Mouse (Mus musculus) 416B (cell line): Measurements from ENCODE around the gene Ceacam1.
"Not testable (repeated sequence)": the region's sequence is repeated elsewhere in the genome, so short reads cannot be mapped to it uniquely, and the experiment has no call there.

Source experiments
- DNase-seq: peaks from one replicate; pipeline ENCODE4 v3.0.0; 2011; ENCODE audit warnings: low read depth

Gene Ceacam1

DNA sequence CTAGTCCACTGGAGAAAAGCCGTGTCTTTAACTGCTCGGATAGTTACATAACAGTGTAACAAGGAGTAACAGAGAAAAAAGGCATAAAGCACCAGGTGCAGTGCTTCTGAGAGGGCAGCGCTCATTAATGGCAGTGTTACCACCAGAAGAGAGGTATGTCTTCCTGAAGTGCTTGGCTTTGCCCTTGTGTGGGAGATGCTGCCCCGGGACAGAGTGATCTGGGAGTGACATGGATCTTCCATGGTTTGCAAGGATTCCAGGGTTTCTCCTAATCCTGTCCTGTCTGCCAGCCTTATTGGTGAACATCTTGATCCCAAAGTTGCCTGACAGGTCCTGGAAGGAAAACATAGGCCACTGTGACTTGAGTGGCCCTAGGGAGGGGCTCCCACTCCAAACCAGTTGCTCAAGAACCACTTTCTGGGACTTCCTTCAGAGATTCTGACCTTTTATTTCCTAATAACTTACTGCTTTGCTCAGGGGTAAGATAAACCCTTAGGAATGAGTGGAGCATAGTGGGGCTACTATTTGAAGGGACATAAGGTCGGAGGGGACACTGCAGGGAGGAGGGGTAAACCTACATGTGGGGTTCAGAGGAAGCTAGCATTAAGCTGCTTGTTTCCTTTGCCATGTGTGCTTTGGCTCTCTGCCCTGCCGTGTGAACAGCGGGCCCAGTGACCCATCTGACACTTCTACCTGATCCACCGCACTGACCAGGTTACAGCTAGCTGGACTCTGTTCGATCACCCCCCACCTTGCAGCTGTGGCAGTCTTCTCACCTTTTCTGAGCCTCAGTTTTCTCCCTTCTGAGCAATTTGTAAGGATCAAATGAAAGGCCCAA lies 37.2 kb downstream of the Ceacam1 start:
- DNase-seq, result no peak

DNA sequence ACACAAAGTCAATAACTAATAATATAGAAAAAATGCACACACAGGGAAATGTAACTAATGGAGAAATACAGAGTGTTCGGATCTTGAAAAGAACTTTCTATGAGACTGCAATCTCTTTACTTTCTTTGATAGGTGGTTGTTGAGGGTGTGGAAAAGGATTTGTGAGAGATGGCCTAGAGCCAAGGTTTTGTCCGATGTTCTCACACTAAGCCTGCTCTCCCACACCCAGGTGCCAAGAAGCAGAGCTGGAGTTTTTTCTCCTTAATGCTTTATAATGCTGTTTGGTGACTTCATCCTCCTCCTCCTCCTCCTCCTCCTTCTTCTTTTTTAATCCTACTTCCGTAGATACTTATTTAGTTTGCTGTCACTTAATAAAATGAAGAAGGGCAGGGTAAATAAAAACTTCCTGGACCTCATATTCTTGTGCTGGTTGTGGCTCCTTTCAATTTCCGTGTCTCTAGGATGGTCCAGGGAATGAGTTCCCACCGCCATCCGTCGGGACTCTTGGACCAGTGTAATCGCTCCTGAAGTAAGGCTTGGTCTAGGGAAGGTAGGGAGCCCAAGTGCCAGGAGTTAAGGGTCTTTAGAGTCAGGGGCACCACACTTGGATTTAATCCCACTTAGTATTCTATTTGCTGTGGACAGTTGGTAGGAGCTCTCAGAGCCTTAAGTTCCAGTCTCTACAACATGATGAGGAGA lies 38.1 kb downstream of the Ceacam1 start:
- DNase-seq, result no peak

DNA sequence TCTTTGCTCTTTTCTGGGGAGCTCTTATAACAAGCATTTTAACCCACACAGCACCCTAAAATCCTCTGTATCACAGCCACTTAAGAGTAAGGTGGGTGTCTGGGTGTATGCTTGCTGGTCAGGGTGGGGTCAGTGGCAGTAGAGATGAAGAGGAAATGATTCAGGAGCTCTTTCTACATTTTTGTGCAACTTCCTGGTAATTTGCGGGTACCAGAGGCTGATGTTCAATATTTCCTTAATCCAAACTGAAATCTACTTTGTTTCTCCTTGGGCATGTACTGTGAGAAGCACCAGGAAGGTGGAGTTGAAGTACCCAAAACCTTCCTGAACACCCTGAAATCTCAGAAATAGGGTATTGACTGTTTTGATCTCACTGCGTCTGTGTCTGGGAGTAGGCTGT lies 40.7 kb downstream of the Ceacam1 start:
- DNase-seq, result peak; percentile 62

DNA sequence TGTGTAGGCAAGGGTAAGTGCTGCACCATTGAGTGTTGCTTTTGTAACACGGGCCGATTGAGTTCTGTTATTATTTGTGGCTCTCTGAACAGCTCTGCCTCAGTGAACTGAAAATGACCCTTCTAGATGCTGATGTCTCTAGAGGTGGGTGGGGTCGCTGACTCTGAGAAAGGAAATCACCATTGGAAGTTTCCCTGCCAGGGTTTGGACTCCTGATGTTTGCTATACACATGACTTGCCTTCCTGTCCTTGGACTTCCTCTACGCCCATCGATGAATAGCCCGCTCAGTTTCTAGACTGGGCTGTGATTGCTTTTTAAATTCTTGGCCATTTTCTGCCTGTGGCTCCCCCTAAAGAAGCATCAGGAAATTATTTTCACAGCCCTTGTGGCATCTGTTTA lies 41.2 kb downstream of the Ceacam1 start:
- DNase-seq, result no peak

DNA sequence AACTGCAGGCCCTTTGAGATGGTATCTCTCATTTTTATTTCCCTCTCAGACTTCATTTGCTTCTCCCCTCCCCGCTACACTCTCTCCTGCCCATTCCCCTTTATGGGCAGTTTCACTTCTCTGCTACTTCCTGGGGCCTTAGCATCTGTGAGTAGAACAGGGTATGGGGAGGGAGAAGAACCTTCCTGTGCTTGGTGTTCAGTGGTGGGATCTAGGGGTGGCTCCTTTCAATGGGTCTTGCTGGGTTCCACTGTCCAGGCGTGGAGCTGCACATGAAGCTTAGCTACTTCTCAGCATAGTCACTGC lies 41.9 kb downstream of the Ceacam1 start:
- no peak for DNase-seq

DNA sequence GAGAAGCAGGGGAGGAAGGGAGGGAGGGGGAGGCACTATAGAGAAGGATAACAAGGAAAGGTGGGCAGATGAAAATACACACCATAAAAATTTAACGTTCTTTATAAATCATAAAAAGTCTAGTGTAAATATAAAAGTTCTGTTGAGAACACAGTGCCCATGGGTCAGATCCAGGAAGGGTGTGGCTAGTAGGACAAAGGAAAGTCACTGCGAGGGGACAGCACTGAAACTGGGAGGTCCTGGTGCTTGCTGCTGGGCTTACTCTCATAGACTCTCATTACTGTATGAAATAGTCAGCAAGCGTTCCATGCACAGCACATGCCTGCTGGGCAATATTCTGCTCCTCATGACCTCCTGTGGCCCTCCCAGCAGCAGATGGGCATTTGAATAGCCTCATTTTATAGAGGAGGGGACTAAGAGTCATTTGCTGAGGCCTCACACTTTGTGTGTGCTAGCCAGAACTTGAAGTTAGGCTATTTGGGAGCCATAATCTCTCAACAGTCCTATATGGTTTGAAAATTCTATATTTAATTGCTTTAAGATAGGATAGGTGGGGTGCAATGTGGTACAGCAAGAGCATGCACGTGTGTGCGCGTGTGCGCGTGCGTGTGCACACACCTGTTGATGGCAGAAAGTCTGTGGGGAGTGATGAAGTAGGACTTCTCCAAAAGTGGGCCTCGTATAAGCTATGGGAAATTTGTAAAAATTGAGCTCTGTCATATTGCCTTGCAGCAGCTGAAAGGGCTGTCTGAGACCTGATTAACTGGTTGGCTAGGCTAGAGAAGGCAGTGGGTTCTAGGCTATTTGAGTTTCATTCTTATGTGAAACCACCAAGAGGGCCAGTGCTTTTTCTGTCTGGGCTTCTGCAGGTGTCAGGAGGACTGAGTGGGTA lies 42.5 kb downstream of the Ceacam1 start:
- no peak for DNase-seq

DNA sequence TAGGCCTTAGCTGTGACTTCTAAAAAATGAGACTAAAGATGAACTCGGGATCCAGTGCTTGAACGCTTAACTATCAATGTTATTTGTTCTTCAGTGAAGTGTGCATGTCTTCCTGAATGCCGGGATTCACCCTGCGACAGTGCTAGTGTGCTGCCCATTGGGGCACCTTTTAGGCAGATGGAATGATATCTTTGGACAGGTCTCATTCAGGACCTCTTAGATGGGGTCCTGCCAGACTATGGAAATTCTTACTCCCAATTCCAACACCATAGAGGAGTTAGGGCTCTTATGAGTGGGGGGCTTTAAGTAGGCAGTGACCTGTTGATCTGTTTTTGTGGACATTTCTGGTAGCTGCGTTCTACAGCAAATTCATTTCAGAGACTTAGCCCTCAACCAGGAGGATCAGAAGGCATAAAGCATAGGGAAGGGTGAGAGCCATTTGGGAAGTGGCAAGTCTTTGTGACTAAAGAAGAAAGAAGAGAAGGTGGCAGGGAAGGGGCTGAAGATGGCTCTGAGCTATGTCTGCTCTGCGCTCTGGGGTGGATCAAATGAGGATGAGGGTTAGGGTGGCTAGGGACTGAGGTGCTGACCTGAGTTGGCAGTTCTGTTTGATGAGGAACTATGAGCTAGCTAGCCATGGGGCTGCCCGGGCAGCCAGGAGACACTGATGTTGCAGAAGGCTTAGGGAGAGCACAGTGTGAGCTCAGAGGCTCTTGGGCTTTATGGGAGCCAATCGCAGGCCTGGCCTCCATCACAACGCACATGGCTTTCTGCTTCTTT lies 43.4 kb downstream of the Ceacam1 start:
- DNase-seq, result no peak

DNA sequence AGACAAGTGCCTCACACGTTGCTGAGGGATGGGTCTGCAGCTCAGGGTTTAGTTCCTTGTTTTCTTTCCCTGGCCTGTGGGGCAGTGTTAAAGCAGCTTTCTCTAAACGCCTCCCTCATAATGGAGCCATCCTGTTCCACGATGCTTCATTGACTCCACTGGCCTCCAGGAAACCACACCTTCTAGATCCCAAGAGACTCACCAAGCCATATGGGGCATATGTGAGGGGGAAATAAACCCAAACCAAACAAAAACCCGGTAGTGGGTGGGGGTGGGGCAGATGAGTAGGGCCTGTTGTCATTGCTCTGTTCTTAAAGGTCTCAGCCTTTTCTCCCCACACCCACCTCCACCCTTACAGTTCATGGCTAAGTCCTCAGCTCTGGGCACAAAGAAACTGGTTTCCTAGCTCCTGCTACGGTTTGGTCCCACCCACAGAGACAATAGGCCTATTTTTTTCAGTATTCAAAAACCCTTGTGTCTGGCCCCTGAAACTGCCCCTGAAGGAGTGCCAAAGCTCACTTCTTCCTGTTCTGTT lies 44.3 kb downstream of the Ceacam1 start:
- DNase-seq, result no peak

DNA sequence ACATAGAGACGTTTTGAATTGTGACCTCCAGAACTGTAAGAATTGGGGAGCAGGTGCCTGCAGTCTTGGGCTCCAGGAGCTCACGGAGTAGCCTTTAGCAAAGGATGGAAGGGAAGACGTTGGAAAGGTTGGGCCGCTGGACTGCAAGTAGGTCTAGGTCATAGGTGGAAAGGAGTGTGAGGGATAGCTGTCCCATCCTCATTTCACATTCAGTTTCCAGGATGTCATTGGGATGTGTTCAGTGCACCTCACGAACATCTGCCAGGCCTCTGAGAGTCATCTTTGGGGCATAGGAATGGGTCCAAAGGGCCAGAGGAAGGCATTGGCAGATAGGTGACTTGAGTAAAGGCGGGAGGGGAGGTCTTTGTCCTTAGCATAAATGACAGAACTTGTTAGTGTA lies 45.0 kb downstream of the Ceacam1 start:
- no peak for DNase-seq

DNA sequence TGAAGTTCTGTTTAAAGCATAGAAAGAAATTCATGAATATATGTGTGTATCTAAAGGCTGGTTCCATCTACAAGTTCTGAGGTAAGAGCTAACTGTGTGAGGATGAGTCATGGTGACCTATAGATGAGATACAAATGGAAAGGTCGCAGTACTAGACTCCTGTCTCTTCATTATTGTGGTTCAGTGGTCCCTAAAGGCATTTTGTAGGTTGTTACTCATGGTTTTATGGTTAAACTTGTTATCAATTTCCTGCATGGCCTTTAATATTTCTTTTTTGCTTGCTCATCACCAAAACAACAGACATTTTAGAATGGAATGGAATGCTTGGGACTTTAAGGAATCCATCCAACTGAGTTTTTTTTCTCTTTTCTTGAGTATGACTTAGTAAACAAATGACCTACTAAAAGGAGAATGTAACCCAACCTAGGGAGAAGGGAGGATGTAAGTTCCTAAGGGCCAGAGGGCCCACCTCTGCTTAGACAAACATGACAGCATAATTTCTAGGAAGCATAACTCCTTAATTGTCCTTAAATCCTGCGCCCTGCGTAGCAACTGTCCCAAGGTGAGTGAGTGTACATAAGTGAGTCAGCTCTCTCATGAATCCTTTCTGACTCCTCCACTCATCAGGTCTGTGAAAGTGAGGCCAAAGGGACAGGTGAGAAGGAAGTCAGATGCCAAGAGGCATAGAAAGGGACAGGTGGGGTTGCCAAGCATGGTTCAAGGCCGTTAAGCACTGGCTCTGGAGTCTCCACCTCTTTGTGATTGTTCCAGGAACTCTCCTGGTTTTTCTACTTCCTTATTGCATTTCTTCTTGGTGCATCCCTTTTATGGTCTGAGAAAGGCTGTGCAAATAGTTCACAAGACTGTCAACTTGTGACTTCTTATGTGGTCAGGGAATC lies 47.3 kb downstream of the Ceacam1 start:
- peak; percentile 67 for DNase-seq

DNA sequence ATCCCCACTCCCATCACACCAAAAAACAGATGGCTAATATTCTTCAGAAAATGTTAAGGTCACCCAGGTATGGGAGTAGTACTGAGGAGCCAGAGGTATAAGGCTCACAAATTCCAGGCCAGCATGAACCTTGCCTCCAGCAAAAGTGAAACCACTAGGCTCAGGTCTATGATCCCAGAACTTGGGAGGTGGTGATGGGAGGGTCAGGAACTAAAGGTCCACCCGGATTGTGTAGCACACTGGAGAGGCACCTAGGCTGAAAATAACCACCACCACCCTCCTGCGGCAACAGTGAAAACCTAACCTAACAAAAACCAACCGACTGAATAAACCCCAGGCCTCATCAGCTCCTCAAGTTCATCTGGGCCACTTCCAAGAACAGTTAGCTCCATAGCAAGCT lies 49.1 kb downstream of the Ceacam1 start:
- DNase-seq, result no peak

DNA sequence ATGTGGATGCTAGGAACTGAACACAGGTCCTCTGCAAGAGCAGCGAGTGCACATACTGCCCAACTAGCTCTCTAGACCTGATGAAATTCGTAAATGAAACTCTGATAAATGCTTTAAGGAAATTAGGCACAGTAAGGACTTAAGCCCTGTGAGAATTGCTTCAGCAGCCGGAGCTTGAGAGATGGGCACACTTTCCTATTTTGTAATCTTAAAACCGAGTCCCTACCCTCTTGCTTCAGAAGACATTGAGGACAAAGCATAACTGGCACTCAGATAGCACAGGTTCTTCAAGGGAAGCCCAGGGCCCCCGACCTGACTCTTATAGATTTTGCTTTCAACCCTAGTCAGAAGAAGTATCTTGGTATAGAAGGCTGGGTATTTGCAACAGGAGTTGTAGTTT lies 50.3 kb downstream of the Ceacam1 start:
- peak; percentile 69 for DNase-seq

DNA sequence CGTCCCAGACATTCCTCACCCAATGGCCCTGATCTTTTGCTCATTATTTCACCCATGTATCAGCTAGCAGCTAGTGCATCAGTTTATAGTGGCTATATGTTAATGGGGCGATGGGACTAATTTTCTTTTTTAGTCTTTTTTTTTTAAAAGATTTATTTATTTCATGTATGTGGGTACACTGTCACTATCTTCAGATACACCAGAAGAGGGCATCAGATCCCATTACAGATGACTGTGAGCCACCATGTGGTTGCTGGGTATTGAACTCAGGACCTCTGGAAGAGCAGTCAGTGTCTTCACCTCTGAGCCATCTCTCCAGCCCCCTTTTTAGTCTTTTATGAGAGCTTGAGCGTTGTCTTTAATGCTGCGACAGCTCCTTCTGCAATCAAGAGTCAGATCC lies 51.0 kb downstream of the Ceacam1 start:
- DNase-seq, result not testable (repeated sequence)

DNA sequence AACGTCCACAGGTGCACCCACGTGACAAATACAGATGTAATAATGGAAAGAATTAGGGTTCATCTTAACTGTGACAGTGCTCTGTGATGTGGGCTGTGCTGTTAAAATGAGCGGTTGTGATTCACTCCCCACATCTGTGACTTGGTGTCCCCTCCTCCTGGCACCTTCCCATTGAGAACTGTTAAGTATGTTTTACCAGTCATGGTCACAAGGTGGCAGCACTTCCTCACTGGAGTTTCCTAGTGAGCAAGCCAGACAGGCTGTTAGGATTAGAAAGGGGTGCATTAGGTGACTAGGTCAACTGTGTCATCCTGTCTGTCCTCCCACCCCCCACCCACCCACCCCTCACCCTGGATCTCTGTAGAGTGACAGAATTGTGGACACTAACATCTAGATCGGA lies 53.0 kb downstream of the Ceacam1 start:
- peak; percentile 83 for DNase-seq

DNA sequence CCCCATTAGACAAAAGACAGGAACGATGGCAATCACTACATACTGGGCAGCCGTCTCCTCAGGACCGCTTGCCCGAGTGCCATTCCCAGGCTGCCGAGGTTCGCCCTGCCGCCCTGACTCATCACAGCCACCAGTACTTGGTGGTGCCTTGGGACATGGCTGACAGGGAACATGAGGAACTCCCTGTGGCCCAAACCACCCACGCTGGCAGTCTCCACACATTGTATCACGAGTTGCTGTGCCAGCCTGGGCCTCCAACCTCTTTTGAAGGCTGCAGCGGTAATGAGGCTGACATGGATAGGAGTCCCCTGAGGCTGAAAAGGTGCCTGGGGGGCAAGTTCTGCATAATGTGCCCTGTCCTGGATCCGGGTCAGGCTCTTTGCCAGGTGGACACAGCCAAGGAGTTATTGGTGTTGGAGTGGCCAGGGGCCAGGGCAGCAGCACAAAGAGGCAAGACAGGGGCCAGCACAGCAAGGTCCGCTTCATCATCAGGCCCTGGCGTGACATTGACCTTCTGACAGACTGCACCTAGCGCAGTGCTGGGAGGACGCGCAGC lies 55.0 kb downstream of the Ceacam1 start:
- no peak for DNase-seq

DNA sequence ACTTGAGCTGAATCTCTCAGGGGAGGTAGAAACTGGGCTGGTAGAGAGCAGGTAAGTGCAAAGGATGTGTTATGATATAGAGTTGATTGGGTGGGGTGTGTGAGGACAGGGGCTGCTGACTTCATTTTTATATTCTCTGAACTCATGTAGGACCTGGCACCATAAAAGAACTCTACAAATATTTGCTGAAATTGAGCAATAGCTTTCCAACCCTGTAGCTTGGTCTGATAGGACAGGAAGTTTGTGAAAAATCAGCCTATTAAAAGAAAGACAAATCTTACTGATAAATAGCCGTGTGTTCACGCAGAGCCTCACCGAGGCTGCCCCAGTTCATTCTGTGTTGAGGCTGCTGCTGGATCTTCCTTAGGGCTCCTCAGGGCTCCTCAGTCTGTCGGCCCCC lies 57.5 kb downstream of the Ceacam1 start:
- no peak for DNase-seq

DNA sequence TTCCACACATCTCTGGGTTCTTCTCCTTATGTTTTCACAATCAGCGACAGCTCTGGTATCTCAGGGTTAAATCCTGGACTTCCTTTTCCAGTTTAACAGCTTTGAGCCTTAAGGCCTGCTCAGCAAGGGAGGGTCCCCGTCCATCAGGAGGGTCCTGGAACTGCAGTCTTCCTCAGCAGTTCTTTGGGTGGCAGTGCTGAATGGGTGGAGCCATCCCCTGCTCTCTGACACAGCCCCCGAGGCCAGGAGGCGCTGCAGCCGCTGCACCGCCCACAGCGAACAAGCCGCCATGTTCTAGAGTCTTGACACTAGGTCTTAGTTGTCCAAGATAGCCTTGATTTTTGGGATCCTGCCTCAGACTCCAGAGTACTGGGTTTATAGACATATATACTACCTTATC lies 57.9 kb downstream of the Ceacam1 start:
- no peak for DNase-seq

DNA sequence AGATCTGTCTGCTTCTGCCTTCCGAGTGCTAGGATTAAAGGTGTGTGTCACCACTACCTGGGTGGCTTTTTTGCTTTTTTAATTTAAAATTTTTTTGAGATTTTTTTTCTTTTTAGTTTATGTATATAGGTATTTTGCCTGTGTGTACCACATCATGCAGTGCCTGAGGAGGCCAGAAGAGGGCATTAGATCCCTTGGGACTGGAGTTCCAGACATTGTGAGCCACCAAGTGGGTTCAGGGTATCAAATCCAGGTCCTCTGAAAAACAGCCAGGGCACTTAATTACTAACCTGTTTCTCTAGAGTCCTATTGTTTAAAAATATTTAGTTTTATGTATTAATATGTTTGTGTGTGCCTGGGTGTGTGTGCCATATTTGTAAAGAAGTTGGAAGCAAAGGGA lies 59.8 kb downstream of the Ceacam1 start:
- peak; percentile 53 for DNase-seq

DNA sequence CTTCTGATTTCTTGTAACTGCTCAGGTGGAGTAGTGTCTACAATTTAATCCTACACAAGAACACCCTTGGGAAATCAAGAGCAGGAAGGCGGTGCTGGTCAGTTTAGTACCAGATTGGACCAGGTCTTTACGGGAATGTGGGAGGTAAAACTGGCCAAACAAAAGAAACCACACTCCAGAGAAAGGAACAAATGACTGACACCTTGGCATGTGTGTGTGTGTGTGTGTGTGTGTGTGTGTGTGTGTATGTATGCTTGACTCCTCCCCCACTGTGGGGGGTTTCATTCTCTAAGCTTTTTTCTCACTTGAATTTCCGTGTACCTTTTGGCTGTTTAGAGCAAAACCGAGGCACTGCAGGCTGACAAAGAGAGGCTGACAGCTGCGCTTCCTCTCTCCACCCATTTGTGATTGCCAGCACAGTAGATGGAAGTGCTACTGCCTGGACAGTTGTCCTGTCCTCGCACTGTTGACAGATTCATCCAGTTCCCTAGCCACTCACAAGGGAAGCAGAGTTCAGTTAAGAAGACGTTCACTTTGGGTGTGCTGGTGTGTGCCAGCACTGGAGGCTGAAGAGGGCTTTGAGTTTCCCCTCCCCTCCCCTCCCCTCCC lies 64.5 kb downstream of the Ceacam1 start, which contains the start of gene Cxcl17:
Cxcl17 (minus strand) TSS at position 54 of the 609 bp plus-strand sequence.
- DNase-seq, result no peak

DNA sequence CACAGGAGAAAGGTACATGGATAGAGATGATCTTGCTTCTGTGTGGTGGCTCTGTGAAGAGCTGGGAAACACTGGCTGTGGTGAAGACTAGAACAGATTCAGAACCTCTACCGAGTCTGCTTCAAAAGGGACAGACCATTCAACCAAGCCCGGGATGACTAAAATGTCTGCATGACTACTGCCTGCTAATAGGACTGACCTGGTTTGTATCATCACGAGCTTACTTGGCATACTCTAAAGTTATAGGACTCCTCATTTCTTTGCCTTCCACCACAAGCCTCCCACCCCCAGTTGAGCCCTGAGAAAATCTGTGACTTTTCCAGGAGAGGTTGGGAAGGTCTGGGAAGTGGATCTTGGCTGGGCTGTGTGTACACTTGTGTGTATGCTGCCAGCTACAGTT lies 65.5 kb downstream of the Ceacam1 start:
- no peak for DNase-seq
